In the genomic region with DNA sequence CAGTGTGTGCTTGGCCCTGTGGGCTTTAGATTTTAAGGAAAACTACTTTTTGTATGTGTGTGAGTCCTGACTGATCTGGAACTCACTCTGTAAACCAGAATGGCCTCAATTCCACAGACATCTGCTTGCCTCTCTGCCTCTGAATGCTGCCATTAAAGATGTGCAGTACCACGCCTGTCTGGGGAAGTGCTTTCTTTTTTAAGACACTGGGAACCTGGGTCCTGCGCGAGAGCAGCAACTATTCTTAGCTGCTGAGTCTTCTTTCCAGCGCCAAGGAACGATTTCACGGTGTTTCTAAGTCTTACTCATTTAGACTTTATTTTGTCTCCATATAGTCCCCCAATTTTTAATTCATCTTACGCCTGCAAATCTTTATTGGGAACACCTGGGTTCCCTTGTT, we compare ENCODE assay signal across 18 mouse cellular contexts. TPM values are rescaled to one million over a fixed set of nuclear protein-coding genes. Genes with fewer than 3 reads are reported as not detected.
"Had no signal": no experiment of that assay in that cellular context is flagged by ENCODE, and none has a peak within 500 bp of the region (broad histone marks: within the 10 kb centered on the region; RNA-seq: fewer than 3 reads in every experiment).

No protein-coding gene starts in this region.

- H3K4me2 ChIP-seq: limb, embryonic 15.5 days; liver, embryonic 12.5 days; lung, embryonic 15.5 days; midbrain, embryonic 12.5 days had no signal

- H3K4me1 ChIP-seq: limb, embryonic 15.5 days; lung, embryonic 15.5 days; megakaryocyte, embryonic 14.5 days; midbrain, embryonic 12.5 days had no signal

- ATAC-seq: liver, embryonic 12.5 days; midbrain, embryonic 16.5 days had no signal

- H3K4me3 ChIP-seq: limb, embryonic 15.5 days; liver, embryonic 12.5 days; lung, embryonic 15.5 days; megakaryocyte, embryonic 14.5 days; midbrain, embryonic 12.5 days had no signal

- H3K9me3 ChIP-seq: limb, embryonic 15.5 days; liver, embryonic 12.5 days; lung, embryonic 15.5 days; megakaryocyte, embryonic 14.5 days; midbrain, embryonic 12.5 days had no signal

- H3K27ac ChIP-seq: kidney, postnatal 0 days; limb, embryonic 15.5 days; liver, embryonic 12.5 days; lung, embryonic 15.5 days; macrophage; midbrain, embryonic 12.5 days; stomach, postnatal 0 days had no signal

- H3K9ac ChIP-seq: limb, embryonic 15.5 days; liver, embryonic 12.5 days; lung, embryonic 15.5 days; midbrain, embryonic 12.5 days had no signal

- DNase-seq: kidney, adult 11 months; kidney, adult 9 months; kidney, postnatal 36 days; lung, postnatal 14 days; retina, postnatal 1 day; right cerebral cortex, postnatal 14 days; thymus, adult 18-20 months; thymus, postnatal 14 days had no signal

- H3K27me3 ChIP-seq: limb, embryonic 15.5 days; liver, embryonic 12.5 days; lung, embryonic 15.5 days; megakaryocyte, embryonic 14.5 days; midbrain, embryonic 12.5 days had no signal

RNA-seq across cellular contexts. Expression of a gene that starts 22.7 kb away (rescaled TPM):
- polyA plus RNA-seq: limb, embryonic 11.5 days; macrophage had no signal

RNA-seq across cellular contexts. Expression of a gene that starts 29.1 kb away (rescaled TPM):
- polyA plus RNA-seq: limb, embryonic 11.5 days; macrophage had no signal
